Mouse (Mus musculus) bone marrow, adult 2 months (tissue): Measurements from ENCODE around the gene Gm43302.

Source experiments
- CTCF ChIP-seq: fragments of 200-500 bp; IDR thresholded peaks from 2 replicates; pipeline ENCODE4 v1.5.1; 2011; ENCODE audit warnings: low read length, control low read depth; ENCODE audit not compliant: control insufficient read depth, insufficient read depth
- POLR2A ChIP-seq: fragments of 200-500 bp; IDR thresholded peaks from 2 replicates; pipeline ENCODE4 v1.6.1; 2011; ENCODE audit warnings: low read depth, mild to moderate bottlenecking, control low read depth, low read length, borderline replicate concordance; ENCODE audit not compliant: control insufficient read depth

GRCm38 (mm10) chr5:105322543-105322942, 29.0 kb upstream of the Gm43302 start:
- no peak for TF ChIP-seq POLR2A
- no peak for TF ChIP-seq CTCF
